Mouse (Mus musculus) forebrain, embryonic 13.5 days (tissue): Measurements from ENCODE around the gene Glipr1l3. TPM values are rescaled to one million over a fixed set of nuclear protein-coding genes. Genes with fewer than 3 reads are reported as not detected.
A peak's percentile ranks its signal among the peaks of the same experiment; 100 is the strongest.
"Not testable (repeated sequence)": the region's sequence is repeated elsewhere in the genome, so short reads cannot be mapped to it uniquely, and the experiment has no call there.

Experiments used
- ATAC-seq: fragments of 200-750 bp; cut with Nextera tagmentation; 2 replicates; pipeline ENCODE4 v1.8.0; 2017
- H3K27ac ChIP-seq: fragments of 300-500 bp; sonication (generic); 2 replicates; pipeline ENCODE4 v1.5.1; 2015; ENCODE audit warnings: inconsistent platforms, mild to moderate bottlenecking, moderate library complexity
- H3K27me3 ChIP-seq: fragments of 300-500 bp; sonication (generic); 2 replicates; pipeline ENCODE4 v1.6.1; 2015; ENCODE audit warnings: mild to moderate bottlenecking, inconsistent platforms
- H3K36me3 ChIP-seq: fragments of 300-500 bp; sonication (generic); 2 replicates; pipeline ENCODE4 v1.6.1; 2015; ENCODE audit warnings: mild to moderate bottlenecking, inconsistent platforms; ENCODE audit not compliant: poor library complexity, severe bottlenecking
- H3K4me1 ChIP-seq: fragments of 300-500 bp; sonication (generic); 2 replicates; pipeline ENCODE4 v1.6.1; 2015; ENCODE audit warnings: inconsistent platforms
- H3K4me2 ChIP-seq: fragments of 300-500 bp; sonication (generic); 2 replicates; pipeline ENCODE4 v1.6.1; 2015; ENCODE audit warnings: inconsistent platforms, mild to moderate bottlenecking, moderate library complexity
- H3K4me3 ChIP-seq: fragments of 300-500 bp; sonication (generic); 2 replicates; pipeline ENCODE4 v1.5.1; 2015; ENCODE audit warnings: mild to moderate bottlenecking, inconsistent platforms
- H3K9ac ChIP-seq: fragments of 300-500 bp; sonication (generic); 2 replicates; pipeline ENCODE4 v1.6.1; 2015; ENCODE audit warnings: mild to moderate bottlenecking, inconsistent platforms
- H3K9me3 ChIP-seq: fragments of 300-500 bp; sonication (generic); replicated peaks from 2 replicates; pipeline ENCODE4 v1.6.1; 2016; ENCODE audit warnings: inconsistent platforms
- WGBS: fragments of 180-500 bp; shearing (Covaris S2); methylation state at CpG from one replicate; pipeline ENCODE4 v1.1.7; 2015; 5-methylcytosine and 5-hydroxymethylcytosine counted together
- polyA plus RNA-seq: library from polyadenylated mRNA; unstranded; fragments of >200 nt; fragmentation: Nextera tagmentation; extraction: Ambion mirVana; gene quantifications from 2 replicates; pipeline ENCODE4 v1.2.1, GENCODE M21; 2015

The Glipr1l3 gene
- 0.26 TPM in 1 of 2 replicates, not detected in the other for polyA plus RNA-seq

- not testable (repeated sequence) for H3K27me3 ChIP-seq, H3K9me3 ChIP-seq, H3K4me3 ChIP-seq, H3K36me3 ChIP-seq, H3K4me1 ChIP-seq, H3K9ac ChIP-seq, H3K27ac ChIP-seq
- peak; percentile 97 for ATAC-seq
- peak within 1 kb of the TSS; percentile 50 for H3K4me2 ChIP-seq
- whole genome bisulfite sequencing, result 13% methylated on average over 15 of the region's 15 CpGs
Measured at GRCm38 (mm10) chr10:112159882-112160560, at the start of gene Glipr1l3. Gene Glipr1l3, minus strand, starts transcription at chr10:112160327.

- 49% methylated on average over 2 of the region's 2 CpGs for WGBS
- Histone ChIP-seq H3K27me3 (no peaks in the 10 kb centered on the region), H3K4me1 (no peaks in the 10 kb centered on the region), H3K36me3 (no peaks in the 10 kb centered on the region), H3K4me3 (no peak overlapping the region), H3K9me3 (no peaks in the 10 kb centered on the region), H3K4me2 (no peak overlapping the region), H3K27ac (no peak overlapping the region), H3K9ac (no peak overlapping the region)
- peak; percentile 90 for ATAC-seq
Measured at GRCm38 (mm10) chr10:112203463-112203862, 43.3 kb upstream of the Glipr1l3 start.

GRCm38 (mm10) chr10:112193919-112194318 lies 33.8 kb upstream of the Glipr1l3 start:
- 89% methylated on average over 2 of the region's 2 CpGs for WGBS
- H3K9me3 ChIP-seq, H3K27me3 ChIP-seq, H3K4me1 ChIP-seq, H3K4me3 ChIP-seq, H3K27ac ChIP-seq, ATAC-seq, H3K36me3 ChIP-seq, H3K9ac ChIP-seq, H3K4me2 ChIP-seq: not testable (repeated sequence)

- ATAC-seq, result 0 out of 2 replicates have a peak, but pooled peaks have one; percentile 48
Measured at GRCm38 (mm10) chr10:112177027-112177426, 16.9 kb upstream of the Glipr1l3 start.

GRCm38 (mm10) chr10:112163168-112163766 lies 3.1 kb upstream of the Glipr1l3 start, which contains the start of gene Caps2:
Gene Caps2, plus strand, starts transcription at chr10:112163621.
- no peaks in the 10 kb centered on the region for H3K9me3 ChIP-seq
- H3K36me3 ChIP-seq, result no peaks in the 10 kb centered on the region
- no peak within 1 kb of the TSS for H3K27ac ChIP-seq
- no peak within 1 kb of the TSS for H3K4me2 ChIP-seq
- no peak within 1 kb of the TSS for H3K4me3 ChIP-seq
- H3K27me3 ChIP-seq, result no peaks in the 10 kb centered on the region
- ATAC-seq, result no peak
- H3K4me1 ChIP-seq, result peaks cover 8% of the 10 kb centered on the region
- H3K9ac ChIP-seq, result no peak within 1 kb of the TSS
- 22% methylated on average over 4 of the region's 4 CpGs for WGBS

More at GRCm38 (mm10) chr10:112177027-112177426, 16.9 kb upstream of the Glipr1l3 start:
- not testable (repeated sequence) for H3K4me1 ChIP-seq, H3K4me3 ChIP-seq, H3K4me2 ChIP-seq, H3K9me3 ChIP-seq, H3K36me3 ChIP-seq, H3K27me3 ChIP-seq, H3K9ac ChIP-seq, H3K27ac ChIP-seq
- WGBS, result 39% methylated on average over 13 of the region's 13 CpGs

- H3K4me3 ChIP-seq, result no peak overlapping the region
- H3K36me3 ChIP-seq, result no peaks in the 10 kb centered on the region
- ATAC-seq, result no peak
- no peak overlapping the region for H3K4me2 ChIP-seq
- H3K4me1 ChIP-seq, result no peaks in the 10 kb centered on the region
- H3K27me3 ChIP-seq, result no peaks in the 10 kb centered on the region
- WGBS, result 58% methylated on average over 2 of the region's 2 CpGs
- H3K9me3 ChIP-seq, result no peaks in the 10 kb centered on the region
- no peak overlapping the region for H3K27ac ChIP-seq
- H3K9ac ChIP-seq, result no peak overlapping the region
Measured at GRCm38 (mm10) chr10:112139834-112140233, 20.3 kb downstream of the Glipr1l3 start.

- H3K4me3 ChIP-seq, result peak overlapping the region; percentile 31
- no peak overlapping the region for H3K27ac ChIP-seq
- H3K4me2 ChIP-seq, result peak overlapping the region; percentile 51
- H3K9me3 ChIP-seq, result no peaks in the 10 kb centered on the region
- 32% methylated on average over 6 of the region's 6 CpGs for WGBS
- no peaks in the 10 kb centered on the region for H3K27me3 ChIP-seq
- no peaks in the 10 kb centered on the region for H3K4me1 ChIP-seq
- ATAC-seq, result peak; percentile 73
- no peaks in the 10 kb centered on the region for H3K36me3 ChIP-seq
- H3K9ac ChIP-seq, result peak overlapping the region; percentile 45
Measured at GRCm38 (mm10) chr10:112138871-112139430, 21.2 kb downstream of the Glipr1l3 start.

GRCm38 (mm10) chr10:112138050-112138870 lies 21.9 kb downstream of the Glipr1l3 start:
- WGBS, result 17% methylated on average over 9 of the region's 9 CpGs
- Histone ChIP-seq H3K4me3 (peak overlapping the region; percentile 31), H3K9ac (peak overlapping the region; percentile 45), H3K4me1 (no peaks in the 10 kb centered on the region), H3K36me3 (no peaks in the 10 kb centered on the region), H3K4me2 (peak overlapping the region; percentile 51), H3K27ac (no peak overlapping the region), H3K27me3 (no peaks in the 10 kb centered on the region), H3K9me3 (no peaks in the 10 kb centered on the region)
- ATAC-seq, result peak; percentile 96

- no peak overlapping the region for H3K27ac ChIP-seq
- no peaks in the 10 kb centered on the region for H3K27me3 ChIP-seq
- no peak overlapping the region for H3K4me2 ChIP-seq
- no peaks in the 10 kb centered on the region for H3K36me3 ChIP-seq
- no peaks in the 10 kb centered on the region for H3K4me1 ChIP-seq
- 93% methylated on average over 3 of the region's 3 CpGs for WGBS
- no peak overlapping the region for H3K4me3 ChIP-seq
- H3K9me3 ChIP-seq, result no peaks in the 10 kb centered on the region
- no peak for ATAC-seq
- H3K9ac ChIP-seq, result no peak overlapping the region
Measured at GRCm38 (mm10) chr10:112132194-112132593, 27.9 kb downstream of the Glipr1l3 start.

- not testable (repeated sequence) for H3K9ac ChIP-seq, H3K36me3 ChIP-seq, H3K4me2 ChIP-seq, H3K4me1 ChIP-seq, H3K27ac ChIP-seq, H3K4me3 ChIP-seq, H3K9me3 ChIP-seq, H3K27me3 ChIP-seq
- 51% methylated on average over 6 of the region's 6 CpGs for WGBS
- peak; percentile 69; the same call in 1 of the 2 replicates for ATAC-seq
Measured at GRCm38 (mm10) chr10:112127682-112128230, 32.4 kb downstream of the Glipr1l3 start.

- not testable (repeated sequence) for H3K4me3 ChIP-seq, H3K27ac ChIP-seq, H3K36me3 ChIP-seq, H3K4me2 ChIP-seq, H3K9me3 ChIP-seq, H3K4me1 ChIP-seq, H3K27me3 ChIP-seq, H3K9ac ChIP-seq
- ATAC-seq, result peak; percentile 57; the same call in 1 of the 2 replicates
- 43% methylated on average over 2 of the region's 2 CpGs for WGBS
Measured at GRCm38 (mm10) chr10:112125090-112125489, 35.0 kb downstream of the Glipr1l3 start.
